Mouse (Mus musculus) stomach, postnatal 0 days (tissue): ENCODE results near the gene Ambra1. TPM values are rescaled to one million over a fixed set of nuclear protein-coding genes. Genes with fewer than 3 reads are reported as not detected.

Experiments used
- ATAC-seq: fragments of 200-750 bp; cut with Nextera tagmentation; 2 replicates; pipeline ENCODE4 v1.8.0; 2017; ENCODE audit not compliant: low FRiP score, low TSS enrichment
- DNase-seq: peaks from one replicate; pipeline ENCODE4 v3.0.0-alpha.2; 2016; ENCODE audit warnings: low spot score
- H3K27ac ChIP-seq: fragments of 300-500 bp; sonication (generic); replicated peaks from 2 replicates; pipeline ENCODE4 v1.5.1; 2014; ENCODE audit warnings: mild to moderate bottlenecking, control low read depth
- H3K27me3 ChIP-seq: fragments of 300-500 bp; sonication (generic); 2 replicates; pipeline ENCODE4 v1.6.1; 2014; ENCODE audit warnings: low read length; ENCODE audit not compliant: control insufficient read depth, insufficient read depth
- H3K36me3 ChIP-seq: fragments of 300-500 bp; sonication (generic); 2 replicates; pipeline ENCODE4 v1.6.1; 2014; ENCODE audit warnings: low read length, mixed read lengths; ENCODE audit not compliant: control insufficient read depth, insufficient read depth
- H3K4me1 ChIP-seq: fragments of 300-500 bp; sonication (generic); replicated peaks from 2 replicates; pipeline ENCODE4 v1.6.1; 2014; ENCODE audit warnings: antibody characterized with exemption; ENCODE audit not compliant: control insufficient read depth, insufficient read depth
- H3K4me2 ChIP-seq: fragments of 300-500 bp; sonication (generic); replicated peaks from 2 replicates; pipeline ENCODE4 v1.6.1; 2014; ENCODE audit warnings: low read depth, mild to moderate bottlenecking, control low read depth, moderate library complexity
- H3K4me3 ChIP-seq: fragments of 300-500 bp; sonication (generic); 2 replicates; pipeline ENCODE4 v1.5.1; 2014; ENCODE audit warnings: low read depth, low read length, control low read depth
- H3K9ac ChIP-seq: fragments of 300-500 bp; sonication (generic); 2 replicates; pipeline ENCODE4 v1.6.1; 2014; ENCODE audit warnings: mild to moderate bottlenecking, low read length, control low read depth, mixed read lengths
- H3K9me3 ChIP-seq: fragments of 300-500 bp; sonication (generic); 2 replicates; pipeline ENCODE4 v1.6.1; 2016; ENCODE audit warnings: low read length; ENCODE audit not compliant: control insufficient read depth
- CTCF ChIP-seq: IDR thresholded peaks from 2 replicates; pipeline ENCODE4 v1.5.1; 2016; ENCODE audit warnings: antibody characterized with exemption, low read depth, mild to moderate bottlenecking, moderate library complexity
- EP300 ChIP-seq: optimal IDR thresholded peaks from 2 replicates; pipeline ENCODE3; 2016; ENCODE audit warnings: antibody characterized with exemption
- WGBS: fragments of 180-500 bp; shearing (Covaris S2); extraction: QIAGEN DNeasy Blood & Tissue Kit; methylation state at CpG from one replicate; pipeline ENCODE4 v1.1.7; 2014; 5-methylcytosine and 5-hydroxymethylcytosine counted together
- polyA plus RNA-seq: library from polyadenylated mRNA; unstranded; fragments of >200 nt; fragmentation: Nextera tagmentation; extraction: Ambion mirVana; gene quantifications from 2 replicates; pipeline ENCODE4 v1.2.1, GENCODE M21; 2015

Gene Ambra1
- polyA plus RNA-seq: 5.7 and 6.3 TPM in 2 replicates

DNA sequence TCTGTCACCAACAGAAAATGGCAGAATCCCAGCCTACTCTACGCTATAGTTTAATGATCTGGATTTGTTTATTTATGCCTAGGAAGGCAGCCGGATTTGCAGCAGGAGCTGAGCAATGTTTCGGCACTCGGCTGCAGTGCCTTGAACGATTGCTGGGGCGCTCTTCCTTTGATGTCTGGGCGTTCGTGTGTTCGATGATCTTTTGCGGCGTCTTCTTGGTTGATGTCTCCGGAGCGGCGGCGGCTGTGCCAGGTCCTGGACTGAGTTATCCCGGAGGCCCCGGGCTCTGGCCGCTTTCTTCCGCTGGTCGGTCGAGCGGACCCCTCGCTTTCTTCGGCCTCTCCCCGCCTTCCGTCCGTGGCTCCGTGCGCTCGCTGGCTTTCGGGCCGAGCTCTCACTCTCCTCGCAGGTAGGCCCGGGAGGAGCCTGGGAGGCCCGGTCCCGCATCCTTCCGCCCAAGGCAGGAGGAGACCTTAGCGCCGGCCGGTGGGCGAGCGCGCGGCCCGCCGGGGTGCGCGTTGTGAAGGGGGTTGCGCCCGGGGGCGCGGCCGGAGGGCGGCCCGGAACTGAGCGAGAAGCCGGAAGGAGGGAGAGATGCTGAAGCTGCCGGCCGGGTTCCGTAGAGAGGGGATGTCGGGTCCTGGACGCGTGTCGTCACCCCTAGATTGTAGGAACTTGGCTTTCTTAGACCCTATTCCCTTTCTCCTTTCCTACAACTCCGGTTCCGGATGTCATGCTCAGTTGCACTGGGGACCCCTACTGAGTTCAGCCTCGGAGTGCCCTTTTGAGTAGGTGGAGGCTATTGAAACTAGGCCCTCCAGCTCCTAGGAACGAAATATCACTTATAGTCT lies at the start of gene Ambra1:
TSS of gene Ambra1 (plus strand) at position 164 of the 851 bp plus-strand sequence.
- Histone ChIP-seq H3K4me3 (peak within 1 kb of the TSS; percentile 99), H3K36me3 (no peaks in the 10 kb centered on the region), H3K9ac (peak within 1 kb of the TSS; percentile 93), H3K9me3 (no peaks in the 10 kb centered on the region), H3K4me2 (peak within 1 kb of the TSS; percentile 78), H3K27me3 (no peaks in the 10 kb centered on the region), H3K27ac (peak within 1 kb of the TSS; percentile 95), H3K4me1 (no peaks in the 10 kb centered on the region)
- under 1% methylated on average over 65 of the region's 68 CpGs for WGBS
- DNase-seq (peak; percentile 92), ATAC-seq (peak; percentile 90)
- TF ChIP-seq CTCF (peak; percentile 46), EP300 (no peak)

DNA sequence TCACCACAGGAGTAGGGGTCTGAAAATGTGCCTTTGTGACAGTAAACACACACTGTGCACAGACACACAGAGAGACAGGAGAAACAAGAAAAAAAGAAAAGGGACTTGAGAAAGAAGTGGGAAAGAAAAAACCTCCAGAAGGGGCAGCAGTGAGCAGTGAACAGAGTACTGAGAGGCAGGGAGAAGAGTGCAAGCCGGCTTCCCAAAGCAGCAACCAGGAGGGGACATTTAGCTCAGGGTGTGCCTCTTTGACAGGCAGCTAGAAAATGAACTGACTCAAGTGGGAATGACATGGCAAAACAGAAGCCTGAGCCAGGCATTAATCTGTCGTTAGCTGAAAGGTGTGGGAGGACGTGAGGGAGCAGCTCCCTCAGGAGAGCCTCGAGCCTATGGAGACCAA lies 47.1 kb upstream of the Ambra1 start:
- Histone ChIP-seq H3K4me1 (no peaks in the 10 kb centered on the region), H3K9me3 (no peaks in the 10 kb centered on the region), H3K27ac (0 out of 2 replicates have a peak overlapping the region, but pooled peaks have one; percentile 63), H3K4me2 (no peak overlapping the region), H3K4me3 (no peak overlapping the region), H3K9ac (no peak overlapping the region), H3K36me3 (peaks cover 18% of the 10 kb centered on the region), H3K27me3 (no peaks in the 10 kb centered on the region)
- TF ChIP-seq CTCF (peak; percentile 77), EP300 (no peak)
- ATAC-seq (peak; percentile 71), DNase-seq (peak; percentile 66)
- 47% methylated on average over 4 of the region's 4 CpGs for WGBS

DNA sequence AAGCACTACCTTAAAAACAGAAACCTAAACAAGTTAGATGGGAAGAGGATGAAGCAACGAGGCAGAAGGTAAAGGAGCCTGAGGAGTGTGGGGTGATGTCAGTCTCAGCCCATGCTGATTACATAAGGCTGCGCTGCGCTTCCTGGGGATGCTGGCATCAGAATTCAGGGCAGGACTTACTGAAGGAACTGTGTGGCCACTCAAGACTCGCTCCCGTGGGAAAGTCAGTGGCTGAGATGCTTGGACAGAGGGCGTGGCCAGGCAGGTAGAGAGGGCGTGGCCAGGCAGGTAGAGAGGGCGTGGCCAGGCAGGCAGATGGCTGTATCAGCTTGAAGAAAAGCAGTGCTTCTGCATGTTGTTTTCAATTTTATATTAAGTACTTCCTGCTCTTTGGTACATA lies 46.0 kb upstream of the Ambra1 start:
- Histone ChIP-seq H3K4me2 (no peak overlapping the region), H3K4me3 (no peak overlapping the region), H3K27me3 (no peaks in the 10 kb centered on the region), H3K9ac (no peak overlapping the region), H3K27ac (no peak overlapping the region), H3K4me1 (no peaks in the 10 kb centered on the region), H3K36me3 (peaks cover 15% of the 10 kb centered on the region), H3K9me3 (no peaks in the 10 kb centered on the region)
- DNase-seq (peak; percentile 53), ATAC-seq (peak; percentile 51)
- TF ChIP-seq EP300 (no peak), CTCF (no peak)
- WGBS: 61% methylated on average over 8 of the region's 8 CpGs

DNA sequence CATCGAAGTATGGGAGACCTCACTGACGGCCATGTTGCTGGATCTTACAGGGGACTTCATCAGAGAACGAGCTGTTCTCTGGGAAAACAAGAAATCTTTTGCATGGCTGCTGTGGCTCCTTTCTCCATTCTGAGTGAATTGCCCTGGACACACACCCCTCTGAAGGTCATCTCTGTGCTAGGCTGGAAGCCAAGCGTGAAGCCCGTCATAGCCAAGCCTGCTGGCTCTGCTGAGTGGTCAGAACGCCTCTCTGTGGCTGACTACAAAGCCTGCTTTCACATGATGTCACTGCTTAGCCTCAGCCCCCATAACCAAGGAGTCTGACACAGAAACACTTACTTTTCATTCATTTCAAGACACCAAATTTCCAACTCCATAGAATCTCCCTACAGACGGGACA lies 40.5 kb upstream of the Ambra1 start:
- no peaks in the 10 kb centered on the region for H3K4me1 ChIP-seq
- no peak overlapping the region for H3K27ac ChIP-seq

DNA sequence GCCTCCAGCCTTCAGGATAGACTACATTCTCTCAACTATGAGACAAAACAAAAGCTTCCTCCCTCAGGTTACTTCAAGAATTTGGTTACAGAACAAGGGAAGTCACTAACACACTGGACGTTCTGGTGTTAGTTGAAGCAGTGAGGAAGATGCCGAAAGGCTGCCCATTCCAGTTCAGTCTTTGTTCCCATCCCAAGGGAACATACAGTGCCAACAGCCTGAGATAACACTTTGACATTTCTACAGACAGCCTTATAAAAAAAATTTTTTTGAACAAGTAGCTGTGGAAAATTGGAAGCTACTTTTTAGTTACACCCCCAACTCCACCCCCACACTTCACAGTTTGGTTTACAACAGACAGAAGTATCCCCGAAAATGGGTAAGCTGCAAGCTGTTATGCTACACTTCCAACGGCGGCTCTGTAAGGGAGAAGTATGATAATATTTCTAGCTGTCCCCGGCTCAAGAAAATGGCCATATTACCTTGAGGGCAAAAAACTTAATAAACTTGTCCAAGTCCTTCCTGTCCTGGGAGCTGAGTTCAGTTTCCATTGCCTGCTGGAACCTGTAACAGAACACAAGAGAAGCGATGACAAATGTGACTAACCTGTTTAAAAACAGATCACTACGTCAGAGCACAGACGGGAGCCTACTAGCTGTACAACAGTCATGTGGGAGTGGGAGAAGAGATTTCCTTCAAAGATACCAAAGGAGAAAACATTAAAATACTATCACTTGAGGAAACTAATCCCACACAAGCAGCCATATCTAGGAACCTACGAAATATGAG lies 34.3 kb upstream of the Ambra1 start:
- 78% methylated on average over 10 of the region's 10 CpGs for WGBS
- H3K9me3 ChIP-seq: no peaks in the 10 kb centered on the region
- no peak overlapping the region for H3K4me2 ChIP-seq
- H3K4me3 ChIP-seq: no peak overlapping the region
- no peaks in the 10 kb centered on the region for H3K4me1 ChIP-seq
- DNase-seq (no peak), ATAC-seq (no peak; the same call in 1 of the 2 replicates)
- H3K27me3 ChIP-seq: no peaks in the 10 kb centered on the region
- H3K36me3 ChIP-seq: 0 out of 2 replicates have a peak, but pooled peaks cover 3% of the 10 kb centered on the region
- no peak overlapping the region for H3K27ac ChIP-seq
- TF ChIP-seq CTCF (no peak), EP300 (no peak)
- H3K9ac ChIP-seq: no peak overlapping the region

More for the DNA sequence above, 40.5 kb upstream of the Ambra1 start:
- DNase-seq (no peak), ATAC-seq (no peak)
- H3K27me3 ChIP-seq: no peaks in the 10 kb centered on the region
- H3K36me3 ChIP-seq: peaks cover 5% of the 10 kb centered on the region
- H3K4me3 ChIP-seq: no peak overlapping the region
- WGBS: 84% methylated on average over 7 of the region's 7 CpGs
- H3K9me3 ChIP-seq: no peaks in the 10 kb centered on the region
- no peak for TF ChIP-seq EP300
- TF ChIP-seq CTCF: no peak
- no peak overlapping the region for H3K9ac ChIP-seq
- H3K4me2 ChIP-seq: no peak overlapping the region
